7 mouse cellular contexts compared by ENCODE assay signal in the genomic region with DNA sequence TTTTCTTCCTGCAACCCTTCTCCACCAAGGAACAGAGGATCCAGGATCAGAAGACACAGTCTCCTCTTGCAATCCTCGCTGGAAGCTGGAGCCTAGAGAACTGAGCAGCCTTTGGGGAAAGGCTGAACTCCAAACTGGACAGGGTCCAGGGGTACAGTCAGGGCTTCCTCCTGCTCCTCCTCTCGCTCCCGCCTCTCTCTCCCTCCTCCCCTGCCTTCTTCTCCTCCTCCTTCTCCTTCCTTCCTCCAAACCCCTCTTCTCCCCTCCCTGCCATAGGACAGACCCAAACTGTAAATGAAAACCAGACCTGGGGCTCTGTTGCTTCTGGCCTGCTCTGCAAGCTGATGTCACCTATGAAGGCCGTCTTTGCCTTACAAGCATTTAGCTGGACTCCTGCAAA. TPM values are rescaled to one million over a fixed set of nuclear protein-coding genes. Genes with fewer than 3 reads are reported as not detected.
DNase-seq lines count a peak whose midpoint lies in the region; ATAC-seq and TF ChIP-seq lines count a peak whose summit lies in the region.

A gene (minus strand): TSS at position 136 of the 400 bp plus-strand sequence.

- H3K9me3 ChIP-seq in embryonic facial prominence, embryonic 15.5 days (replicated peaks): no peaks in the 10 kb centered on the region
- H3K9me3 ChIP-seq in limb, embryonic 15.5 days: no peaks in the 10 kb centered on the region
- H3K9me3 ChIP-seq in forebrain, postnatal 0 days (ENCODE audit: low read length): no peaks in the 10 kb centered on the region

- peak; percentile 16; the same call in 1 of the 2 replicates for TF ChIP-seq POLR2A in small intestine, adult 2 months (IDR thresholded peaks at IDR 0.05; ENCODE audit: low read depth, low read length)

- H3K9ac ChIP-seq in embryonic facial prominence, embryonic 15.5 days: peak within 1 kb of the TSS; percentile 49
- H3K9ac ChIP-seq in limb, embryonic 15.5 days: peak within 1 kb of the TSS; percentile 54
- H3K9ac ChIP-seq in forebrain, postnatal 0 days: no peak within 1 kb of the TSS

- no peaks in the 10 kb centered on the region for H3K36me3 ChIP-seq in embryonic facial prominence, embryonic 15.5 days
- no peaks in the 10 kb centered on the region for H3K36me3 ChIP-seq in limb, embryonic 15.5 days
- no peaks in the 10 kb centered on the region for H3K36me3 ChIP-seq in small intestine, adult 2 months (ENCODE audit: control insufficient read depth, insufficient read depth, low read length)
- no peaks in the 10 kb centered on the region for H3K36me3 ChIP-seq in forebrain, postnatal 0 days (ENCODE audit: insufficient read depth)

- H3K27me3 ChIP-seq in embryonic facial prominence, embryonic 15.5 days: no peaks in the 10 kb centered on the region
- no peaks in the 10 kb centered on the region; the same call in 1 of the 2 replicates for H3K27me3 ChIP-seq in limb, embryonic 15.5 days
- H3K27me3 ChIP-seq in small intestine, adult 2 months (ENCODE audit: control insufficient read depth, insufficient read depth, low read length): no peaks in the 10 kb centered on the region
- no peaks in the 10 kb centered on the region for H3K27me3 ChIP-seq in forebrain, postnatal 0 days (ENCODE audit: insufficient read depth, low read length)

- H3K4me3 ChIP-seq in embryonic facial prominence, embryonic 15.5 days (replicated peaks): peak within 1 kb of the TSS; percentile 50
- peak within 1 kb of the TSS; percentile 54 for H3K4me3 ChIP-seq in limb, embryonic 15.5 days
- peak within 1 kb of the TSS; percentile 51 for H3K4me3 ChIP-seq in small intestine, adult 2 months (ENCODE audit: low read depth, low read length)
- no peak within 1 kb of the TSS for H3K4me3 ChIP-seq in forebrain, postnatal 0 days (ENCODE audit: low read depth, low read length)

- H3K4me1 ChIP-seq in embryonic facial prominence, embryonic 15.5 days: peaks cover 43% of the 10 kb centered on the region
- H3K4me1 ChIP-seq in limb, embryonic 15.5 days: peaks cover 52% of the 10 kb centered on the region
- no peaks in the 10 kb centered on the region for H3K4me1 ChIP-seq in small intestine, adult 2 months (ENCODE audit: control insufficient read depth, insufficient read depth, insufficient read length, low read length)
- H3K4me1 ChIP-seq in forebrain, postnatal 0 days (ENCODE audit: insufficient read depth): no peaks in the 10 kb centered on the region; the same call in 1 of the 2 replicates

- peak within 1 kb of the TSS; percentile 45 for H3K4me2 ChIP-seq in embryonic facial prominence, embryonic 15.5 days (replicated peaks)
- H3K4me2 ChIP-seq in limb, embryonic 15.5 days: peak within 1 kb of the TSS; percentile 67
- no peak within 1 kb of the TSS for H3K4me2 ChIP-seq in forebrain, postnatal 0 days (ENCODE audit: low read depth)

- TF ChIP-seq CTCF in small intestine, adult 2 months (IDR thresholded peaks at IDR 0.05; ENCODE audit: extremely low read depth, insufficient read length, insufficient replicate concordance, low read depth, low read length): no peak
- TF ChIP-seq CTCF in forebrain, postnatal 0 days (IDR thresholded peaks at IDR 0.05; ENCODE audit: low read depth): no peak

- WGBS in embryonic facial prominence, embryonic 15.5 days: 34% methylated on average over 4 of the region's 4 CpGs
- 15% methylated on average over 4 of the region's 4 CpGs for WGBS in limb, embryonic 15.5 days
- WGBS in small intestine, adult 2 months: 47% methylated on average over 4 of the region's 4 CpGs
- WGBS in forebrain, postnatal 0 days: 55% methylated on average over 4 of the region's 4 CpGs

- DNase-seq in adrenal gland, postnatal 10 days: peak; percentile 59
- DNase-seq in heart, postnatal 4 days: peak; percentile 74
- DNase-seq in thymus, postnatal 25 days: no peak
- DNase-seq in forebrain, postnatal 0 days: no peak

- peak; percentile 92 for ATAC-seq in embryonic facial prominence, embryonic 15.5 days (ENCODE audit: insufficient number of reproducible peaks, low FRiP score, low TSS enrichment, low read depth)
- ATAC-seq in limb, embryonic 15.5 days (ENCODE audit: insufficient number of reproducible peaks, low FRiP score, low TSS enrichment, low read depth): peak; percentile 87
- no peak for ATAC-seq in forebrain, postnatal 0 days

- H3K27ac ChIP-seq in embryonic facial prominence, embryonic 15.5 days (replicated peaks): peak within 1 kb of the TSS; percentile 94
- peak within 1 kb of the TSS; percentile 91 for H3K27ac ChIP-seq in limb, embryonic 15.5 days
- H3K27ac ChIP-seq in small intestine, adult 2 months (ENCODE audit: insufficient read depth, low read depth, low read length): peak within 1 kb of the TSS; percentile 62
- no peak within 1 kb of the TSS for H3K27ac ChIP-seq in forebrain, postnatal 0 days (ENCODE audit: low read depth, low read length)

RNA-seq across cellular contexts. Expression of the gene that starts here (rescaled TPM):
- 100 to 1,000 TPM; 124 to 127 TPM for total RNA-seq in adrenal gland, postnatal 10 days (2021)
- polyA plus RNA-seq in embryonic facial prominence, embryonic 15.5 days (2015; fragmentation: Nextera tagmentation; extraction: Ambion mirVana): 204 and 259 TPM in 2 replicates
- total RNA-seq in heart, postnatal 4 days (2021): 100 to 1,000 TPM; 103 to 109 TPM
- 183 and 219 TPM in 2 replicates for polyA plus RNA-seq in limb, embryonic 15.5 days (2015; fragmentation: Nextera tagmentation; extraction: Ambion mirVana)
- 11.5 and 19.2 TPM in 2 replicates for polyA plus RNA-seq in small intestine, adult 2 months (2012; rRNA removed)
- 12.2 and 34.1 TPM in 2 replicates for total RNA-seq in forebrain, postnatal 0 days (2014; rRNA removed)
- polyA plus RNA-seq in forebrain, postnatal 0 days (2015; fragmentation: Nextera tagmentation; extraction: Ambion mirVana): 2.5 and 3.2 TPM in 2 replicates

Comparison
In these comparisons a context has a peak if more than half of its experiments do, and no peak if none do; other contexts are left out.
1. DNase-seq: peak in adrenal gland, postnatal 10 days (single experiment) and heart, postnatal 4 days (single experiment); none in thymus, postnatal 25 days (single experiment) and forebrain, postnatal 0 days (single experiment).